Mouse (Mus musculus): ENCODE measurements around the gene Sspo.

DNA sequence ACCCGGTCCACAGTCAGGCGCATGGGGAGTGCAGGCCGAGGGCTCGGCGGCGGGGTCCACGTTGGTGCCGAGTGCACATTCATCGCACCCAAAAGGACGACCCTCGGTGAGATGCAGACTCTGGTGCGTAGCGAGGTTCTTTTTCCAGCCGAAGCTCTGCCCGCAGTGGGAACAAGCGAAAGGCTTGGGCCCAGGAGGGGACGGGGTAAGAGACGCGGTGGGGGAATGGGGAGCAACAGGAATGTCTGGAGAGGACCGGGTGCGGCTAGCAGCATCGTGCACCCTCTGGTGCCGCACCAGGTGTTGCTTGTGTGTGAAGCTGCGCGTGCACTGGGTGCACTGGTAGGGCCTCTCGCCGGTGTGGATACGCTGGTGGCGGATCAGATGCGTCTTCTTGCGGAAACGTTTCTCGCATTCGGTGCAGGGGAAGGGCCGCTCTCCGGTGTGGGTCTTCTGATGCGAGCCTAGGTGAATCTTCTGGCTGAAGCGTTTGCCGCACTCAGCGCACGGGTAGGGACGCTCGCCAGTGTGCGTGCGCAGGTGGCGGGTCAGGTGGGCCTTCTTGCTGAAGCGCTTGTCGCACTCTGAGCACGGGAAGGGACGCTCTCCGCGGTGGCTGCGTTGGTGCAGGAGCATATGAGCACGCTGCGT is 9.4 kb upstream of the Sspo start:
- TF ChIP-seq POLR2A (IDR thresholded peaks at IDR 0.05; ENCODE audit: extremely low read depth, insufficient read depth, low read length) (no peak), CTCF (IDR thresholded peaks at IDR 0.05; ENCODE audit: low read depth, low read length) (no peak)

All from liver, adult 2 months (tissue).